Mouse (Mus musculus) testis, adult 2 months (tissue): ENCODE results near the gene Nr1h2.

ENCODE experiments used
- CTCF ChIP-seq: fragments of 200-500 bp; IDR thresholded peaks from 2 replicates; pipeline ENCODE4 v1.5.1; 2012; ENCODE audit warnings: low read depth, mild to moderate bottlenecking, inconsistent platforms, low read length, moderate library complexity; ENCODE audit not compliant: control insufficient read depth, insufficient read depth, insufficient replicate concordance
- POLR2A ChIP-seq: fragments of 200-500 bp; IDR thresholded peaks from 2 replicates; pipeline ENCODE4 v1.6.1; 2012; ENCODE audit warnings: low read depth, mild to moderate bottlenecking, inconsistent platforms, low read length, moderate library complexity; ENCODE audit not compliant: control insufficient read depth

DNA sequence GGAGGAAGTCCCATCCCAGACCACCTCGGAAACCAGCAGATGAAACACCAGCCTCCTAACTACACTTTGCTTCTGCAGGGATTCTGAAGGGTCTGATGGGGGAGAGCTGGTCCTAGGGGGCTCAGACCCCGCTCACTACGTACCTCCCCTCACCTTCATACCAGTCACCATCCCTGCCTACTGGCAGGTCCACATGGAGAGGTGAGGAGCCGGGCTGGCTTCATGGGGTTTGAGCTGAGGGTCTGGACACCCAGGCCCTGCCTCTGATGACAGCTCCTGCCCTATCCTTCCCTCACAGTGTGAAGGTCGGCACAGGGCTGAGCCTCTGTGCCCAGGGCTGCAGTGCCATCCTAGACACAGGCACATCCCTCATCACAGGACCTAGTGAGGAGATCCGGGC lies 31.2 kb upstream of the Nr1h2 start:
- no peak for TF ChIP-seq CTCF
- TF ChIP-seq POLR2A = no peak
